Mouse (Mus musculus) myocyte (in vitro differentiated cells): ENCODE data around the gene Azgp1. TPM values are rescaled to one million over a fixed set of nuclear protein-coding genes. Genes with fewer than 3 reads are reported as not detected.
"Not testable (repeated sequence)": the region's sequence is repeated elsewhere in the genome, so short reads cannot be mapped to it uniquely, and the experiment has no call there.

Experiments
- H3K27me3 ChIP-seq: one replicate; pipeline ENCODE4 v1.6.1; 2011; ENCODE audit not compliant: control insufficient read depth, insufficient read depth, insufficient read length
- H3K36me3 ChIP-seq: one replicate; pipeline ENCODE4 v1.6.1; 2011; ENCODE audit not compliant: control insufficient read depth, insufficient read depth
- H3K4me2 ChIP-seq: one replicate; pipeline ENCODE4 v1.6.1; 2011; ENCODE audit warnings: low read depth, control low read depth
- H3K4me3 ChIP-seq: one replicate; pipeline ENCODE4 v1.5.1; 2011; ENCODE audit warnings: mild to moderate bottlenecking, control low read depth, moderate library complexity
- H3K79me2 ChIP-seq: one replicate; pipeline ENCODE4 v1.6.1; 2011; ENCODE audit not compliant: control insufficient read depth, insufficient read depth
- H3ac ChIP-seq: one replicate; pipeline ENCODE4 v1.6.1; 2011; ENCODE audit not compliant: control insufficient read depth, insufficient read length
- E2F4 ChIP-seq: IDR thresholded peaks from one replicate; pipeline ENCODE4 v1.6.1; 2011; ENCODE audit warnings: mild to moderate bottlenecking, control low read depth, moderate library complexity; ENCODE audit not compliant: insufficient read depth
- MYOG ChIP-seq, 3 experiments: IDR thresholded peaks; one replicate each; pipeline ENCODE4 v1.6.1; 2011; ENCODE audit warnings: control low read depth in 2 of 3, low read depth in 2 of 3, mild to moderate bottlenecking in 2 of 3; ENCODE audit not compliant: insufficient read length in 2 of 3, control insufficient read depth in 1 of 3, insufficient read depth in 1 of 3
- POLR2A ChIP-seq: IDR thresholded peaks from one replicate; pipeline ENCODE4 v1.6.1; 2011; ENCODE audit warnings: low read depth, mild to moderate bottlenecking, control low read depth, moderate library complexity; ENCODE audit not compliant: insufficient read length
- POLR2AphosphoS2 ChIP-seq: IDR thresholded peaks from one replicate; pipeline ENCODE4 v1.6.1; 2011; ENCODE audit warnings: low read depth, control low read depth; ENCODE audit not compliant: insufficient read length
- REST ChIP-seq: IDR thresholded peaks from one replicate; pipeline ENCODE4 v1.6.1; 2011; ENCODE audit warnings: mild to moderate bottlenecking, control low read depth, moderate library complexity; ENCODE audit not compliant: insufficient read depth, insufficient read length
- SRF ChIP-seq: IDR thresholded peaks from one replicate; pipeline ENCODE4 v1.6.1; 2011; ENCODE audit warnings: low read depth; ENCODE audit not compliant: control insufficient read depth, insufficient read length
- USF1 ChIP-seq: IDR thresholded peaks from one replicate; pipeline ENCODE4 v1.6.1; 2011; ENCODE audit warnings: low read depth, mild to moderate bottlenecking, control low read depth, moderate library complexity
- polyA plus RNA-seq: library from polyadenylated mRNA; unstranded; fragments of >200 nt; fragmentation: generic; extraction: Trizol; gene quantifications from one replicate; pipeline ENCODE4 v1.2.1, GENCODE M21; 2012; ENCODE audit warnings: missing spikeins

Azgp1 gene
- polyA plus RNA-seq, 1 experiment, result not detected

DNA sequence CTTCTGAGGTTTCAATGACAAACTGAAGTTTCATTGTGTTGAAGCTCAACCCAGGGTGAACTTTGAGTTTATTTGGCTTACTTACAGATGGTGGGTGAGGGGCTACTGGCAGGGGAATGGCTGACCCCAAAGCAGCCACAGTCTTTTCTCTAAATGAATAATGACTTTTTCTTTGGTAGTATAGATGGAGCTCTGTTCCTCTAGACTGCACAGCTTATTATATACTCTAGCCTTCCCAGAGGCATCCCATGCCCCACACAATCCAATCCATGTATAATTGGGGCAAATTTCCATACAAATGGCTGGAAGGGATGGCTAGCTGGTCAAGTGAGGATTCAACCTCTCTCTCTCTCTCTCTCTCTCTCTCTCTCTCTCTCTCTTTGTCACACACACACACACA, 35.7 kb downstream of the Azgp1 start:
- Histone ChIP-seq H3K27me3 (no peaks in the 10 kb centered on the region), H3ac (no peak overlapping the region), H3K4me3 (no peak overlapping the region), H3K4me2 (no peak overlapping the region), H3K79me2 (no peaks in the 10 kb centered on the region), H3K36me3 (no peaks in the 10 kb centered on the region)
- TF ChIP-seq SRF (no peak), POLR2AphosphoS2 (no peak), USF1 (no peak), MYOG (IDR thresholded peaks at IDR 0.05; ENCODE audit: control insufficient read depth in 1 of 3, insufficient read depth in 1 of 3, insufficient read length in 2 of 3, low read depth in 2 of 3) (no peak), E2F4 (no peak), REST (no peak), POLR2A (no peak)

DNA sequence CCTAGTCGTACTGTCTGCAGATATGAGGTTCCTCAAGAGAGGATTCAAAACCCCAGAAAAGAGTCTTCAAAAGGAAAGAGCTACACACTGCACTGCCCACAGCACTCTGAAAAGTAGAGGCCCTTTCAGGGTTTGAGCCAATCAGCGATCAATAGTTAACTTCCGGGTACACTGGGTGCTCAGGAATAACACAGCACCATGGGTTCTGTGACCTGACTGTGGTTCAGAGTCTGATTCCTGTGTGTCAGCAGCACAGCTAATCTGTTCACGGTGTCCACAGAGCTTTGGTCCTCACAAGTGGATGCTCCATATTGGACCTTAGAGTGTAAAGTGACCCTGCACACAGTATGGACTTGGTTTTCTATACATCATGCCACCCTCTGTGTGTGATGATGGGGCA, 38.3 kb downstream of the Azgp1 start:
- not testable (repeated sequence) for H3K4me2 ChIP-seq, H3K79me2 ChIP-seq, H3ac ChIP-seq, H3K27me3 ChIP-seq, H3K36me3 ChIP-seq, H3K4me3 ChIP-seq

GRCm38 (mm10) chr5:138020961-138021479, 39.7 kb downstream of the Azgp1 start, which contains the start of the genes Smok3a and Smok3b:
TSS of gene Smok3a (plus strand) at chr5:138021261.
TSS of gene Smok3b (plus strand) at chr5:138021429.
- H3K36me3 ChIP-seq, H3K27me3 ChIP-seq, H3K4me2 ChIP-seq, H3K4me3 ChIP-seq, H3K79me2 ChIP-seq, H3ac ChIP-seq: not testable (repeated sequence)

Other genes starting within 250 kb of the Azgp1 start
- 2.7 TPM for gene Nyap1, start 239.9 kb upstream of the Azgp1 start, polyA plus RNA-seq
- 48.1 TPM for gene Tsc22d4, start 235.8 kb upstream of the Azgp1 start, polyA plus RNA-seq
- gene Ppp1r35, start 202.7 kb upstream of the Azgp1 start, polyA plus RNA-seq, result 40.4 TPM
- 34.4 TPM for gene Mepce, start 193.9 kb upstream of the Azgp1 start, polyA plus RNA-seq
- 2.2 TPM for gene Zcwpw1, start 193.7 kb upstream of the Azgp1 start, polyA plus RNA-seq
- 0.05 TPM for gene Pilra, start 145.2 kb upstream of the Azgp1 start, polyA plus RNA-seq
- gene Pilrb1, start 123.4 kb upstream of the Azgp1 start, polyA plus RNA-seq, result not detected
- not detected for gene Pilrb2, start 109.7 kb upstream of the Azgp1 start, polyA plus RNA-seq
- gene Cyp3a13, start 59.9 kb upstream of the Azgp1 start, polyA plus RNA-seq, result 0.01 TPM
- gene Gjc3, start 18.4 kb upstream of the Azgp1 start, polyA plus RNA-seq, result not detected
- gene Smok3a, start 39.7 kb downstream of the Azgp1 start, polyA plus RNA-seq, result not detected
- gene Smok3b, start 39.9 kb downstream of the Azgp1 start, polyA plus RNA-seq, result not detected
- not detected for gene Smok3c, start 71.7 kb downstream of the Azgp1 start, polyA plus RNA-seq
- 5.1 TPM for gene Zkscan1, start 103.6 kb downstream of the Azgp1 start, polyA plus RNA-seq
- 12.3 TPM for gene Zscan21, start 135.4 kb downstream of the Azgp1 start, polyA plus RNA-seq
- 3.0 TPM for gene Zfp113, start 174.2 kb downstream of the Azgp1 start, polyA plus RNA-seq
- gene Cops6, start 179.6 kb downstream of the Azgp1 start, polyA plus RNA-seq, result 186 TPM
- gene Ap4m1, start 190.5 kb downstream of the Azgp1 start, polyA plus RNA-seq, result 10.4 TPM
- gene Mcm7, start 190.9 kb downstream of the Azgp1 start, polyA plus RNA-seq, result 55.4 TPM
- gene Taf6, start 205.9 kb downstream of the Azgp1 start, polyA plus RNA-seq, result 47.1 TPM
- 11.5 TPM for gene Cnpy4, start 206.0 kb downstream of the Azgp1 start, polyA plus RNA-seq
- 2.5 TPM for gene Mblac1, start 212.8 kb downstream of the Azgp1 start, polyA plus RNA-seq
- gene Nxpe5, start 244.4 kb downstream of the Azgp1 start, polyA plus RNA-seq, result not detected